Mouse (Mus musculus) embryonic facial prominence, embryonic 14.5 days (tissue): ENCODE results near the gene Sgcd. TPM values are rescaled to one million over a fixed set of nuclear protein-coding genes. Genes with fewer than 3 reads are reported as not detected.
A peak's percentile ranks its signal among the peaks of the same experiment; 100 is the strongest.

ENCODE experiments used
- ATAC-seq: fragments of 200-750 bp; cut with Nextera tagmentation; 2 replicates; pipeline ENCODE4 v1.8.0; 2017; ENCODE audit warnings: low read depth, moderate number of reproducible peaks, moderate TSS enrichment
- DNase-seq: peaks from one replicate; pipeline ENCODE4 v3.0.0-alpha.2; 2015; ENCODE audit warnings: low spot score
- H3K27ac ChIP-seq: fragments of 300-500 bp; sonication (generic); replicated peaks from 2 replicates; pipeline ENCODE4 v1.5.1; 2014; ENCODE audit warnings: low read depth, mild to moderate bottlenecking, low read length, moderate library complexity
- H3K27me3 ChIP-seq: fragments of 300-500 bp; sonication (generic); replicated peaks from 2 replicates; pipeline ENCODE4 v1.6.1; 2014; ENCODE audit warnings: low read length; ENCODE audit not compliant: control insufficient read depth, insufficient read depth
- H3K36me3 ChIP-seq: fragments of 300-500 bp; sonication (generic); 2 replicates; pipeline ENCODE4 v1.6.1; 2014; ENCODE audit warnings: low read length, mixed read lengths; ENCODE audit not compliant: control insufficient read depth, insufficient read depth
- H3K4me1 ChIP-seq: fragments of 300-500 bp; sonication (generic); 2 replicates; pipeline ENCODE4 v1.6.1; 2014; ENCODE audit warnings: antibody characterized with exemption, low read length; ENCODE audit not compliant: control insufficient read depth, insufficient read depth
- H3K4me2 ChIP-seq: fragments of 300-500 bp; sonication (generic); 2 replicates; pipeline ENCODE4 v1.6.1; 2014; ENCODE audit warnings: low read depth, mild to moderate bottlenecking, low read length, moderate library complexity, mixed read lengths
- H3K4me3 ChIP-seq: fragments of 300-500 bp; sonication (generic); 2 replicates; pipeline ENCODE4 v1.5.1; 2014; ENCODE audit warnings: low read depth, mild to moderate bottlenecking, low read length
- H3K9ac ChIP-seq: fragments of 300-500 bp; sonication (generic); 2 replicates; pipeline ENCODE4 v1.6.1; 2014; ENCODE audit warnings: low read depth, mild to moderate bottlenecking, low read length, moderate library complexity, mixed read lengths
- H3K9me3 ChIP-seq: fragments of 300-500 bp; sonication (generic); 2 replicates; pipeline ENCODE4 v1.6.1; 2016; ENCODE audit warnings: low read length; ENCODE audit not compliant: control insufficient read depth
- WGBS: fragments of 180-500 bp; shearing (Covaris S2); extraction: QIAGEN DNeasy Blood & Tissue Kit; methylation state at CpG from one replicate; pipeline ENCODE4 v1.1.7; 2014; 5-methylcytosine and 5-hydroxymethylcytosine counted together
- polyA plus RNA-seq: library from polyadenylated mRNA; unstranded; fragments of >200 nt; fragmentation: Nextera tagmentation; extraction: Ambion mirVana; gene quantifications from 2 replicates; pipeline ENCODE4 v1.2.1, GENCODE M21; 2014

Gene Sgcd
- polyA plus RNA-seq, 1 experiment from 2014 or later, result 12.0 TPM

DNA sequence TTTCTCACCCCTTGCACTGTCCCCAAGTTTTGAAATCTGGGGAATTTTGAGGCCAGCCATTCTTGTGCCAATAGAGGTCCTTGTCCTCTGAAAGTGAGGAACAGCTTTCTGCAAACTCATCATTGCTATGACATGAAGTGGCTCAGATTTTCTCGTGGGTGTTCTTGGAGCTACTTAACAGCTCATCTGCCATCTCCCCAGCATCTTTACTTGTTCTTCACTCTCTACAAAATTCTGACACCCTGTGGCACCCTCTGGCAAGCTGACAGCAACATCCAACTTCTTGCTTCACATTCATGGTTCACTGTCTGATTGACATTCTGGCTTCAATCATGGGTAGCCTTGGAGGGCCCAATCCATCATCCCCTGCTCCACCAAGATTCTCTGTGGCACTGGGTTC is 1113.0 kb downstream of the Sgcd start:
- no peaks in the 10 kb centered on the region for H3K36me3 ChIP-seq
- no peaks in the 10 kb centered on the region for H3K9me3 ChIP-seq
- no peaks in the 10 kb centered on the region for H3K27me3 ChIP-seq
- ATAC-seq (no peak), DNase-seq (no peak)
- H3K4me3 ChIP-seq, result no peak overlapping the region
- no peak overlapping the region for H3K27ac ChIP-seq
- no peak overlapping the region for H3K9ac ChIP-seq
- no peaks in the 10 kb centered on the region for H3K4me1 ChIP-seq
- 74% methylated on average over 1 of the region's 1 CpGs for WGBS
- no peak overlapping the region for H3K4me2 ChIP-seq

DNA sequence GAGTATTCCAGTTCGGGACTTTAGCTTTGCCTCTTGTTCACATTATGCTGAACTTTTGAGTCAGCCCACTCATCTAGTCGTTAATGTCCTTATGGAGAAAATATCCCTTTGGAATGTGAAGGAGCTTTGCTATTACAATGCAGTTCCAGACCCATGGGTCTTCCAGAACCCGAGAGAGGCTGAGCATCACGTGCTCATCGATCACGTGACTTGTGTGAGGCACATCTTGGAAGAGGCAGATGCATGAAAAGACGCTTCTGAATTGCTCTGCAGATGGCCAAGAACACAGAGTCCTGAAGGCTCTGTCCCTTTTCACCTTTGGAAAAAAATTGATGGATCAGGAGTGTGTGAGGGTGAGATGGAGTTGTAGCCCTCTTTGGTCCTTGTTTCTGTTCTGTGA is 1120.2 kb downstream of the Sgcd start:
- ATAC-seq (no peak), DNase-seq (no peak)
- Histone ChIP-seq H3K36me3 (no peaks in the 10 kb centered on the region), H3K4me3 (no peak overlapping the region), H3K4me1 (no peaks in the 10 kb centered on the region), H3K4me2 (no peak overlapping the region), H3K27ac (no peak overlapping the region), H3K27me3 (no peaks in the 10 kb centered on the region), H3K9ac (no peak overlapping the region), H3K9me3 (no peaks in the 10 kb centered on the region)
- 76% methylated on average over 7 of the region's 7 CpGs for WGBS

- Histone ChIP-seq H3K27me3 (no peaks in the 10 kb centered on the region), H3K4me2 (no peak overlapping the region), H3K4me1 (no peaks in the 10 kb centered on the region), H3K4me3 (no peak overlapping the region), H3K27ac (no peak overlapping the region), H3K9ac (no peak overlapping the region), H3K36me3 (no peaks in the 10 kb centered on the region), H3K9me3 (no peaks in the 10 kb centered on the region)
- 76% methylated on average over 1 of the region's 1 CpGs for WGBS
- DNase-seq (no peak), ATAC-seq (no peak)
Measured at GRCm38 (mm10) chr11:46864809-46865208, 1124.0 kb downstream of the Sgcd start.

- Histone ChIP-seq H3K4me2 (no peak overlapping the region), H3K36me3 (no peaks in the 10 kb centered on the region), H3K4me1 (peaks cover 2% of the 10 kb centered on the region; the same call in 1 of the 2 replicates), H3K9ac (no peak overlapping the region), H3K9me3 (no peaks in the 10 kb centered on the region), H3K27ac (no peak overlapping the region), H3K27me3 (no peaks in the 10 kb centered on the region), H3K4me3 (no peak overlapping the region)
- ATAC-seq (peak; percentile 78; the same call in 1 of the 2 replicates), DNase-seq (peak; percentile 74)
- WGBS, result 27% methylated on average over 8 of the region's 8 CpGs
Measured at GRCm38 (mm10) chr11:46848221-46848971, 1140.4 kb downstream of the Sgcd start.

DNA sequence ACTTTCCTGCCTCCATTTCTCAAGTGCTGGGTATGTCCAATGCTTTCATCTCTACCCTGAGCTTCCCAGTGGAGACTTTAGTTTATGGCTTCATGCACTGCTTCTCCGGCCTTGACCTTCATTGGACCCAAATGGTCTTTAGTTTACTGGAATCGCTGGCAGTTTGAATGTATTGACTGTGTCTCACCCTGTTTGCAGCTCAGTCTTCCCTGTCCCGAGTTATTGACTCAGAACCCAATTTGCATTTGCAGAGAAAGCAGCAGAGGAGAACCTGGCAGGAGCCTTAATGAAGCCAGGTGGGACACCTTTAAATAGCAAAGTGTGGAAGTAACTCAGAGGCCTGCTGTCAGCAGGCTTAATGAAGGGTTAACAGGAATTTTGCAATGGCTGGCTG is 1140.9 kb downstream of the Sgcd start:
- H3K36me3 ChIP-seq, result no peaks in the 10 kb centered on the region
- 59% methylated on average over 3 of the region's 3 CpGs for WGBS
- H3K4me3 ChIP-seq, result no peak overlapping the region
- H3K4me1 ChIP-seq, result peaks cover 2% of the 10 kb centered on the region; the same call in 1 of the 2 replicates
- no peak for ATAC-seq
- H3K9me3 ChIP-seq, result no peaks in the 10 kb centered on the region
- H3K4me2 ChIP-seq, result no peak overlapping the region
- DNase-seq, result no peak
- no peak overlapping the region for H3K9ac ChIP-seq
- no peak overlapping the region for H3K27ac ChIP-seq
- no peaks in the 10 kb centered on the region for H3K27me3 ChIP-seq

DNA sequence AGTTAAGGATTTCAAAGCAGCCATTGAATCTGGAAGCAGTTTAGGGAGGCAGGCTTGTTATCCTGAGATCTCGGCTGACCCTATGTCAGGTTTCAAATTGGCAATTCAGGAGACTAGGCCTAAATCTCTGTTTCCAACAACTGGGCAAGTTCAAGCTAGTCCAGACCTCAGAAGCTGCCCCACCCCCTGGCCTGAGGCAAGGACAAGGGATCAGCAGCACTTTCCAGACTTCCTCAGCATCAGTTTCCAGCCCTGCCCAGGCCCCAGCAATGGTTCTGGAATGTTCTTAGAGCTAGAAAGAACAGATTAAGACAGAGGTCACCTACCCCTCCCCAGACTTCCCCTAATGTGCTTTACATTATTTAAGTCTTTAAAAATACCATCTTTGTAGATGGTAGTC is 1142.1 kb downstream of the Sgcd start:
- no peaks in the 10 kb centered on the region for H3K36me3 ChIP-seq
- H3K4me3 ChIP-seq, result no peak overlapping the region
- ATAC-seq, result no peak
- H3K27ac ChIP-seq, result no peak overlapping the region
- H3K4me1 ChIP-seq, result peaks cover 2% of the 10 kb centered on the region; the same call in 1 of the 2 replicates
- H3K27me3 ChIP-seq, result no peaks in the 10 kb centered on the region
- 13% methylated on average over 1 of the region's 1 CpGs for WGBS
- H3K9ac ChIP-seq, result no peak overlapping the region
- no peak overlapping the region for H3K4me2 ChIP-seq
- no peaks in the 10 kb centered on the region for H3K9me3 ChIP-seq
- DNase-seq, result no peak
